Mouse (Mus musculus): ENCODE measurements around the gene Cypt4. TPM values are rescaled to one million over a fixed set of nuclear protein-coding genes. Genes with fewer than 3 reads are reported as not detected.
"Not testable (repeated sequence)": the region's sequence is repeated elsewhere in the genome, so short reads cannot be mapped to it uniquely, and the experiment has no call there.

Gene Cypt4
- not detected in 2 replicates for polyA plus RNA-seq (2015; fragmentation: Nextera tagmentation; extraction: Ambion mirVana)

DNA sequence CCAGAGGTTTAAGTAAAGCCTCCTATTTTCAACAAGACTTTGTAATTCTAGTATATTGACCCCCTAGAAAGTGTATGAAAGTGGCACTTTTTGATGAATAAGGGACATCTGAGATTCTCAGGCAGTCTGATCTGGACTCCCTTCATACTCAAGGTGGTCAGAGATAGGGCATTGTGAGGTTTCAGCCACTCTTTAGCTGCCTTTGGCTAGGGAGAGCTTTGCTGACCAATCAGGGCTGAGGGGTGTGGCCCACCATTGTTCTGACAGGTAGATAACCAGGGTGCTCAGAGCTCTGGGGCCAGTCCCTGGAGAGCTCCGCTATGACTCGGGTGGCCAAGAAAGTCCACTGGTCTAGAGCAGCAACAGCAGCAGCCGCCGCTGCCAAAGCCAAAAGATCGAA, at the start of gene Cypt4:
Gene Cypt4, plus strand, starts transcription at position 301 of the 400 bp plus-strand sequence.
- Histone ChIP-seq H3K9ac (no peak within 1 kb of the TSS), H3K9me3 (replicated peaks) (no peaks in the 10 kb centered on the region), H3K4me3 (replicated peaks) (no peak within 1 kb of the TSS), H3K27ac (no peak within 1 kb of the TSS), H3K36me3 (no peaks in the 10 kb centered on the region), H3K27me3 (no peaks in the 10 kb centered on the region), H3K4me2 (no peak within 1 kb of the TSS), H3K4me1 (replicated peaks) (no peaks in the 10 kb centered on the region)
- ATAC-seq (ENCODE audit: low read depth) = no peak
- no peak for DNase-seq
- WGBS (ENCODE audit: insufficient replicate concordance) = 75% methylated on average over 5 of the region's 5 CpGs

DNA sequence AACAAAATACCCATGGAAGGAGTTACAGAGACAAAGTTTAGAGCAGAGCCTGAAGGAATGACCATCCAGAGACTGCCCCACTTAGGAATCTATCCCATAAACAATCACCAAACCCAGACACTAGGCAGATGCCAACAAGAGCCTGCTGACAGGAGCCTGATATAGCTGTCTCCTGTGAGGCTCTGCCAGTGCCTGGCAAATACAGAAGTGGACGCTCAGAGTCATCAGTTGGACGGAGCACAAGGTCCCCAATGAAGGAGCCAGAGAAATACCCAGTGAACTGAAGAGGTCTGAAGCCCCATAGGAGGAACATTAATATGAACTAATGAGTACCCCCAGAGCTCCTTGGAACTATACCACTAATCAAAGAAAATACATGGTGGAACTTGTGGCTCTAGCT, 12.3 kb downstream of the Cypt4 start:
- H3K4me3 ChIP-seq (replicated peaks); H3K27me3 ChIP-seq; DNase-seq; H3K36me3 ChIP-seq; H3K9me3 ChIP-seq (replicated peaks); H3K27ac ChIP-seq; H3K4me2 ChIP-seq; ATAC-seq (ENCODE audit: low read depth); H3K9ac ChIP-seq; H3K4me1 ChIP-seq (replicated peaks): not testable (repeated sequence)
- WGBS (ENCODE audit: insufficient replicate concordance) = 74% methylated on average over 2 of the region's 2 CpGs

Other genes with a start within 250 kb of the Cypt4 start
- gene Dpy19l1, start 122.1 kb upstream of the Cypt4 start, polyA plus RNA-seq (2015; fragmentation: Nextera tagmentation; extraction: Ambion mirVana) = 12.9 and 13.0 TPM in 2 replicates
- 0.06 and 0.07 TPM in 2 replicates for gene Dpy19l2, start 71.1 kb downstream of the Cypt4 start, polyA plus RNA-seq (2015; fragmentation: Nextera tagmentation; extraction: Ambion mirVana)
- 0.69 and 0.96 TPM in 2 replicates for gene Tbx20, start 149.1 kb downstream of the Cypt4 start, polyA plus RNA-seq (2015; fragmentation: Nextera tagmentation; extraction: Ambion mirVana)